Mouse (Mus musculus) lung, adult 18-20 months (tissue): Measurements from ENCODE around the gene Psmb9.

Experiments used
- DNase-seq, 2 experiments: peaks; one replicate each; pipeline ENCODE4 v3.0.0; 2022; ENCODE audit warnings: mixed read lengths in 2 of 2

Gene Psmb9

GRCm38 (mm10) chr17:34135297-34136224 is 52.0 kb downstream of the Psmb9 start:
- peak; percentile 98 to 99 for DNase-seq

- no peak for DNase-seq
Measured at GRCm38 (mm10) chr17:34134451-34134850, 53.1 kb downstream of the Psmb9 start.

- DNase-seq: no peak
Measured at GRCm38 (mm10) chr17:34133289-34133688, 54.3 kb downstream of the Psmb9 start.
